Mouse (Mus musculus): ENCODE measurements around the gene Colgalt1. TPM values are rescaled to one million over a fixed set of nuclear protein-coding genes. Genes with fewer than 3 reads are reported as not detected.
A peak's percentile ranks its signal among the peaks of the same experiment; 100 is the strongest.

The Colgalt1 gene
- total and polyA plus RNA-seq, 3 experiments: 50.9 to 102 (median 59.0) TPM

DNA sequence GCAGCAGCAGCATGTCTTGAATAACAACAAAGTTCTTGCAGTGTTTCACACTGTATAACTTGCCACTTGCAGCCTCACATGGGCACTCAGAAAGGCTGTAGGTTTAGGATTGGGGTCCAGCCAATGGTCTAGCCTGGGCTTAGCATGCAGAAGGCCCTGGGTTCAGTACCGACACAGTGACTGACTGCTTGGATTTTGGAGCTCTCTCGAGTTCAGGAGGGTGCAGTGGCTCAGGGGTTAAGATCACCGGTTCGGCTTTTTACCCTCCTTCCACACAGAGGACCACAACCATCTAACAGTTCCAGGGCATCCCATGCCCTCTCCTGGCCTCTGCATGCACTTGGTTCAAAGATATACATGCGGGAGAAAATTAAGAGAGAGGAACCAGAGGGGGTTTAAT lies 19.8 kb upstream of the Colgalt1 start:
- peaks cover 21% of the 10 kb centered on the region for H3K79me2 ChIP-seq (ENCODE audit: control insufficient read depth, insufficient read depth, low read length, poor library complexity)
- H3K9ac ChIP-seq (ENCODE audit: control insufficient read depth, low read depth, low read length, poor library complexity, severe bottlenecking): peak overlapping the region; percentile 89
- DNase-seq (ENCODE audit: low read depth, low spot score): no peak
- H3K4me3 ChIP-seq (ENCODE audit: control insufficient read depth in 1 of 2, insufficient read depth in 1 of 2, low read depth in 2 of 2, low read length in 2 of 2): peak overlapping the region; percentile 79 to 87
- no peaks in the 10 kb centered on the region for H3K9me3 ChIP-seq (replicated peaks; ENCODE audit: insufficient read depth, low read length)
- peaks cover 0 to 7% of the 10 kb centered on the region in 2 experiments; a peak in 3 of 4 replicates for H3K36me3 ChIP-seq (ENCODE audit: control insufficient read depth in 1 of 2, insufficient read depth in 2 of 2, low read length in 2 of 2)
- H3K27ac ChIP-seq (ENCODE audit: control insufficient read depth, low read depth, low read length): peak overlapping the region; percentile 93
- H3K27me3 ChIP-seq (ENCODE audit: control insufficient read depth in 1 of 2, insufficient read depth in 2 of 2, low read length in 2 of 2): no peaks in the 10 kb centered on the region
- TF ChIP-seq GABPA (IDR thresholded peaks at IDR 0.05; ENCODE audit: low read depth, low read length): no peak
- no peak for TF ChIP-seq CTCF (IDR thresholded peaks at IDR 0.05 in 2 of 3, conservative IDR thresholded peaks at IDR 0.05 in 1 of 3; ENCODE audit: control insufficient read depth in 1 of 3, insufficient read depth in 1 of 3, low read depth in 2 of 3, low read length in 3 of 3, poor library complexity in 1 of 3, severe bottlenecking in 1 of 3)
- TF ChIP-seq TCF12 (IDR thresholded peaks at IDR 0.05; ENCODE audit: low read depth, low read length): no peak
- TF ChIP-seq POLR2AphosphoS2 (IDR thresholded peaks at IDR 0.05; ENCODE audit: low read length): no peak
- no peak for TF ChIP-seq POLR2A (IDR thresholded peaks at IDR 0.05; ENCODE audit: control insufficient read depth in 1 of 2, insufficient read depth in 1 of 2, low read depth in 1 of 2, low read length in 2 of 2, poor library complexity in 1 of 2)
- H3K4me1 ChIP-seq (ENCODE audit: control insufficient read depth in 1 of 2, insufficient read depth in 2 of 2, low read length in 2 of 2): peaks cover 2 to 14% of the 10 kb centered on the region in 2 experiments; a peak in 3 of 4 replicates

DNA sequence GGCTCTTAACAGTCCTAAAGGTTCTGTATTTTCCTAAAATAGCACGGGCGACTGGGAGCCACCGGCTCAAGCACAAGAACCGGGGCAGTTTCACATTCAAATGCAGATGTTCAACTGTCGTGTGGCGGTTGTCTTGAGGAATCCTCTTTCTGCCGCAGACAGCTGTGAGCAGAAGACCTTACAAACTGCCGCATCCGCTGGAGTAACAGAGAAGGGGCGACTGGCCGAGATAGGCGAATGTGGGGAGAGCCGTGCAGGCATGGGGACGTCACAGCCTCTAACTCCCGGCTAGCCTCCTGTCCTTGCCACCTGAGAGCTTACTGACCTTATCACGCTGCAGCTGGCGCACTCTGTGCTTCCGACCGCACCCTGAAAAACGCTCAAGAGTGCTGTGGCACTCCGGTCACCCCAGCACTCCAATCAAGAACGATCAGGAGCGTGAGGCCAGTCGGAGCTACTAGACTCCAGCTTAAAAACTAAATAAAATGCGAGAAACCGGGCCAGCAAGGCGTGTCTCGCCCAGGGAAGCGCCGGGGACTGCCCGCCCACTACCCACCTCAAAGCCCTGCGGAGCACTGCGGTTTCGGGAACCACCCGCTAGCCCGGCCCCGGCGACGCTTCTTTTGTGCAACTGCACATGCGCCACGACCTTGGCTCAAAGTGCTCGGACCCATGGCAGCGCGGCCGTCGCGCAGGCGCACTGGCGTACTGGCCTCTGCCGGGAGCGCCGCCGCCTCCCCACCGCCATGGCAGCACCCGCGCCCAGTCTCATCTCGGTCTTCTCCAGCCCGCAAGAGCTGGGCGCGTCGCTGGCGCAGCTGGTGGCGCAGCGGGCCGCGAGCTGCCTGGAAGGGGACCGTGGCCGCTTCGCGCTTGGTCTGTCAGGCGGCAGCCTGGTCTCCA lies 19.1 kb upstream of the Colgalt1 start, which contains the start of gene Pgls:
Pgls (plus strand) TSS at position 706 of the 903 bp plus-strand sequence.
- Histone ChIP-seq H3K27me3 (ENCODE audit: control insufficient read depth in 1 of 2, insufficient read depth in 2 of 2, low read length in 2 of 2) (no peaks in the 10 kb centered on the region), H3K4me1 (ENCODE audit: control insufficient read depth in 1 of 2, insufficient read depth in 2 of 2, low read length in 2 of 2) (peaks cover 5 to 21% of the 10 kb centered on the region in 2 experiments), H3K9me3 (replicated peaks; ENCODE audit: insufficient read depth, low read length) (no peaks in the 10 kb centered on the region), H3K9ac (ENCODE audit: control insufficient read depth, low read depth, low read length, poor library complexity, severe bottlenecking) (peak within 1 kb of the TSS; percentile 89), H3K27ac (ENCODE audit: control insufficient read depth, low read depth, low read length) (peak within 1 kb of the TSS; percentile 93), H3K36me3 (ENCODE audit: control insufficient read depth in 1 of 2, insufficient read depth in 2 of 2, low read length in 2 of 2) (peaks cover 0 to 12% of the 10 kb centered on the region in 2 experiments; a peak in 3 of 4 replicates), H3K79me2 (ENCODE audit: control insufficient read depth, insufficient read depth, low read length, poor library complexity) (peaks cover 21% of the 10 kb centered on the region), H3K4me3 (ENCODE audit: control insufficient read depth in 1 of 2, insufficient read depth in 1 of 2, low read depth in 2 of 2, low read length in 2 of 2) (peak within 1 kb of the TSS; percentile 79 to 87)
- peak; percentile 96 for DNase-seq (ENCODE audit: low read depth, low spot score)
- TF ChIP-seq HCFC1 (IDR thresholded peaks at IDR 0.05; ENCODE audit: low read depth, low read length): peak; percentile 88
- TF ChIP-seq USF1 (IDR thresholded peaks at IDR 0.05; ENCODE audit: low read depth, low read length): 0 out of 2 replicates have a peak, but pooled peaks have one; percentile 10
- TF ChIP-seq RCOR1 (IDR thresholded peaks at IDR 0.05; ENCODE audit: low read depth, low read length): 0 out of 2 replicates have a peak, but pooled peaks have one; percentile 10
- TF ChIP-seq SIN3A (IDR thresholded peaks at IDR 0.05; ENCODE audit: low read length): peak; percentile 76; the same call in 1 of the 2 replicates
- TF ChIP-seq POLR2A (IDR thresholded peaks at IDR 0.05; ENCODE audit: control insufficient read depth in 1 of 2, insufficient read depth in 1 of 2, low read depth in 1 of 2, low read length in 2 of 2, poor library complexity in 1 of 2): peak; percentile 79 to 94
- no peak; the same call in 1 of the 2 replicates for TF ChIP-seq MYB (IDR thresholded peaks at IDR 0.05; ENCODE audit: low read depth, low read length)
- TF ChIP-seq NRF1 (IDR thresholded peaks at IDR 0.05; ENCODE audit: insufficient read depth, low read depth, low read length, poor library complexity, severe bottlenecking): peak; percentile 94
- TF ChIP-seq TAL1 (IDR thresholded peaks at IDR 0.05; ENCODE audit: low read length): peak; percentile 84
- TF ChIP-seq ZMIZ1 (IDR thresholded peaks at IDR 0.05; ENCODE audit: low read depth, low read length): peak; percentile 53; the same call in 1 of the 2 replicates
- peak; percentile 57; the same call in 1 of the 2 replicates for TF ChIP-seq ELF1 (IDR thresholded peaks at IDR 0.05; ENCODE audit: low read depth, low read length)
- TF ChIP-seq MEF2A (IDR thresholded peaks at IDR 0.05; ENCODE audit: extremely low read depth, insufficient replicate concordance, low read depth, low read length, poor library complexity, severe bottlenecking): no peak
- TF ChIP-seq TCF12 (IDR thresholded peaks at IDR 0.05; ENCODE audit: low read depth, low read length): peak; percentile 65
- TF ChIP-seq SMC3 (IDR thresholded peaks at IDR 0.05; ENCODE audit: low read depth, low read length): no peak
- no peak for TF ChIP-seq E2F4 (IDR thresholded peaks at IDR 0.05; ENCODE audit: borderline replicate concordance, low read depth, low read length)
- peak; percentile 60 to 71 for TF ChIP-seq EP300 (IDR thresholded peaks at IDR 0.05; ENCODE audit: low read depth in 1 of 2, low read length in 2 of 2)
- peak; percentile 76 for TF ChIP-seq ETS1 (IDR thresholded peaks at IDR 0.05; ENCODE audit: low read depth, low read length)
- peak; percentile 26; the same call in 1 of the 2 replicates for TF ChIP-seq TBP (IDR thresholded peaks at IDR 0.05; ENCODE audit: low read depth, low read length)
- peak; percentile 56; the same call in 1 of the 2 replicates for TF ChIP-seq MYC (IDR thresholded peaks at IDR 0.05; ENCODE audit: low read depth, low read length)
- no peak for TF ChIP-seq RAD21 (IDR thresholded peaks at IDR 0.05; ENCODE audit: low read depth, low read length)
- no peak for TF ChIP-seq JUND (IDR thresholded peaks at IDR 0.05; ENCODE audit: low read depth, low read length)
- peak; percentile 86 for TF ChIP-seq MXI1 (IDR thresholded peaks at IDR 0.05; ENCODE audit: low read depth, low read length)
- peak; percentile 90 for TF ChIP-seq NELFE (IDR thresholded peaks at IDR 0.05; ENCODE audit: low read depth, low read length)
- peak; percentile 72 for TF ChIP-seq GATA1 (IDR thresholded peaks at IDR 0.05; ENCODE audit: low read depth, low read length)
- TF ChIP-seq MAX (IDR thresholded peaks at IDR 0.05; ENCODE audit: low read length): peak; percentile 46; the same call in 1 of the 2 replicates
